Mouse (Mus musculus): ENCODE measurements around the gene Gm11549.

- TF ChIP-seq CTCF (IDR thresholded peaks at IDR 0.05; ENCODE audit: extremely low read depth, insufficient read depth, insufficient read length, insufficient replicate concordance), result no peak
- TF ChIP-seq POLR2A (IDR thresholded peaks at IDR 0.05; ENCODE audit: low read depth, low read length), result no peak
Measured at GRCm38 (mm10) chr3:36480486-36480885, 41.1 kb downstream of the Gm11549 start.
